Mouse (Mus musculus) MEL (cell line): ENCODE results near the gene Pnpla3. TPM values are rescaled to one million over a fixed set of nuclear protein-coding genes. Genes with fewer than 3 reads are reported as not detected.

Experiments used
- DNase-seq: peaks from one replicate; pipeline ENCODE4 v3.0.0; 2011; ENCODE audit warnings: low read depth, low spot score
- H3K27ac ChIP-seq: 2 replicates; pipeline ENCODE4 v1.5.1; 2012; ENCODE audit warnings: low read depth, mild to moderate bottlenecking, control low read depth, low read length, moderate library complexity; ENCODE audit not compliant: control insufficient read depth
- H3K27me3 ChIP-seq, 2 experiments: fragments of 150-350 bp in 1 of 2; sonication (generic) in 1 of 2; 2 replicates each; pipeline ENCODE4 v1.6.1; 2012; ENCODE audit warnings: low read length in 2 of 2, mild to moderate bottlenecking in 2 of 2, improper control_type of control experiment in 1 of 2, moderate library complexity in 1 of 2; ENCODE audit not compliant: insufficient read depth in 2 of 2, control insufficient read depth in 1 of 2
- H3K36me3 ChIP-seq, 2 experiments: 2 replicates each; pipeline ENCODE4 v1.6.1; 2012 to 2014; ENCODE audit warnings: low read length in 2 of 2, improper control_type of control experiment in 1 of 2, inconsistent platforms in 1 of 2, mild to moderate bottlenecking in 1 of 2; ENCODE audit not compliant: insufficient read depth in 2 of 2, control insufficient read depth in 1 of 2
- H3K4me1 ChIP-seq, 2 experiments: fragments of 150-350 bp in 1 of 2; sonication (generic) in 1 of 2; 2 replicates each; pipeline ENCODE4 v1.6.1; 2012; ENCODE audit warnings: low read length in 2 of 2, improper control_type of control experiment in 1 of 2, mild to moderate bottlenecking in 1 of 2; ENCODE audit not compliant: insufficient read depth in 2 of 2, control insufficient read depth in 1 of 2
- H3K4me3 ChIP-seq, 2 experiments: fragments of 150-350 bp in 1 of 2; sonication (generic) in 1 of 2; 2 replicates each; pipeline ENCODE4 v1.5.1; 2012; ENCODE audit warnings: low read depth in 2 of 2, low read length in 2 of 2, mild to moderate bottlenecking in 2 of 2, moderate library complexity in 2 of 2, control low read depth in 1 of 2, improper control_type of control experiment in 1 of 2; ENCODE audit not compliant: control insufficient read depth in 1 of 2, insufficient read depth in 1 of 2
- H3K79me2 ChIP-seq: 2 replicates; pipeline ENCODE4 v1.6.1; 2012; ENCODE audit warnings: mild to moderate bottlenecking, low read length, moderate library complexity; ENCODE audit not compliant: control insufficient read depth, poor library complexity, insufficient read depth
- H3K9ac ChIP-seq: 2 replicates; pipeline ENCODE4 v1.6.1; 2012; ENCODE audit warnings: low read depth, mild to moderate bottlenecking, control low read depth, low read length, moderate library complexity; ENCODE audit not compliant: control insufficient read depth, poor library complexity, severe bottlenecking
- H3K9me3 ChIP-seq: fragments of 150-350 bp; sonication (generic); replicated peaks from 2 replicates; pipeline ENCODE4 v1.6.1; 2012; ENCODE audit warnings: mild to moderate bottlenecking, low read length, improper control_type of control experiment, moderate library complexity; ENCODE audit not compliant: insufficient read depth
- BHLHE40 ChIP-seq: IDR thresholded peaks from 2 replicates; pipeline ENCODE4 v1.6.1; 2012; ENCODE audit warnings: low read depth, mild to moderate bottlenecking, inconsistent platforms, low read length, improper control_type of control experiment, borderline replicate concordance
- ETS1 ChIP-seq: IDR thresholded peaks from 2 replicates; pipeline ENCODE4 v1.6.1; 2012; ENCODE audit warnings: low read depth, mild to moderate bottlenecking, inconsistent platforms, low read length, improper control_type of control experiment, moderate library complexity
- GABPA ChIP-seq: IDR thresholded peaks from 2 replicates; pipeline ENCODE4 v1.6.1; 2012; ENCODE audit warnings: low read depth, mild to moderate bottlenecking, inconsistent platforms, low read length, improper control_type of control experiment, moderate library complexity
- HCFC1 ChIP-seq: IDR thresholded peaks from 2 replicates; pipeline ENCODE4 v1.6.1; 2012; ENCODE audit warnings: low read depth, mild to moderate bottlenecking, inconsistent platforms, low read length, improper control_type of control experiment, moderate library complexity
- MEF2A ChIP-seq: IDR thresholded peaks from 2 replicates; pipeline ENCODE4 v1.6.1; 2014; ENCODE audit warnings: low read depth, mild to moderate bottlenecking, inconsistent platforms, low read length, improper control_type of control experiment; ENCODE audit not compliant: poor library complexity, insufficient replicate concordance, severe bottlenecking; ENCODE audit errors: extremely low read depth
- MXI1 ChIP-seq: IDR thresholded peaks from 2 replicates; pipeline ENCODE4 v1.6.1; 2011; ENCODE audit warnings: mild to moderate bottlenecking, low read depth, low read length, improper control_type of control experiment
- MYB ChIP-seq: IDR thresholded peaks from 2 replicates; pipeline ENCODE4 v1.6.1; 2011; ENCODE audit warnings: mild to moderate bottlenecking, low read depth, low read length, improper control_type of control experiment
- MYC ChIP-seq: IDR thresholded peaks from 2 replicates; pipeline ENCODE4 v1.6.1; 2011; ENCODE audit warnings: low read depth, mild to moderate bottlenecking, low read length, improper control_type of control experiment, moderate library complexity
- NELFE ChIP-seq: IDR thresholded peaks from 2 replicates; pipeline ENCODE4 v1.6.1; 2011; ENCODE audit warnings: low read depth, low read length, improper control_type of control experiment
- POLR2A ChIP-seq, 2 experiments: IDR thresholded peaks; 2 replicates each; pipeline ENCODE4 v1.6.1; 2011 to 2012; ENCODE audit warnings: low read length in 2 of 2, mild to moderate bottlenecking in 2 of 2, control low read depth in 1 of 2, improper control_type of control experiment in 1 of 2, low read depth in 1 of 2, moderate library complexity in 1 of 2; ENCODE audit not compliant: control insufficient read depth in 1 of 2, insufficient read depth in 1 of 2, poor library complexity in 1 of 2
- POLR2AphosphoS5 ChIP-seq: IDR thresholded peaks from 2 replicates; pipeline ENCODE4 v1.6.1; 2012; ENCODE audit warnings: low read depth, borderline replicate concordance, mild to moderate bottlenecking, inconsistent platforms, low read length, moderate library complexity, mixed read lengths
- RAD21 ChIP-seq: IDR thresholded peaks from 2 replicates; pipeline ENCODE4 v1.6.1; 2011; ENCODE audit warnings: mild to moderate bottlenecking, low read depth, low read length, improper control_type of control experiment
- SIN3A ChIP-seq: IDR thresholded peaks from 2 replicates; pipeline ENCODE4 v1.6.1; 2012; ENCODE audit warnings: low read length, improper control_type of control experiment, inconsistent platforms
- TBP ChIP-seq: IDR thresholded peaks from 2 replicates; pipeline ENCODE4 v1.8.0; 2011; ENCODE audit warnings: low read depth, low read length, improper control_type of control experiment
- TCF12 ChIP-seq: IDR thresholded peaks from 2 replicates; pipeline ENCODE4 v1.6.1; 2014; ENCODE audit warnings: low read depth, mild to moderate bottlenecking, inconsistent platforms, low read length, improper control_type of control experiment, moderate library complexity
- UBTF ChIP-seq: IDR thresholded peaks from 2 replicates; pipeline ENCODE4 v1.6.1; 2012; ENCODE audit warnings: low read depth, mild to moderate bottlenecking, inconsistent platforms, low read length, improper control_type of control experiment, moderate library complexity, borderline replicate concordance; ENCODE audit not compliant: insufficient read depth
- USF1 ChIP-seq: IDR thresholded peaks from 2 replicates; pipeline ENCODE4 v1.6.1; 2014; ENCODE audit warnings: low read depth, mild to moderate bottlenecking, inconsistent platforms, low read length, improper control_type of control experiment, moderate library complexity
- ZMIZ1 ChIP-seq: IDR thresholded peaks from 2 replicates; pipeline ENCODE4 v1.6.1; 2012; ENCODE audit warnings: low read depth, mild to moderate bottlenecking, inconsistent platforms, low read length, improper control_type of control experiment, moderate library complexity
- polyA plus RNA-seq, 2 experiments: library from polyadenylated mRNA; stranded (reverse) in 1 of 2; unstranded in 1 of 2; fragments of >175 nt in 1 of 2; fragments of >200 nt in 1 of 2; gene quantifications; 2 replicates each; pipeline versions ENCODE4 v1.2.1 to v1.2.4; 2012; ENCODE audit warnings: low replicate concordance in 2 of 2, low read depth in 1 of 2; ENCODE audit not compliant: insufficient read length in 2 of 2, insufficient read depth in 1 of 2, missing spikeins in 1 of 2
- total RNA-seq: library from RNA; depleted of rRNA; stranded (reverse); fragments of 300-350 nt; gene quantifications from 2 replicates; pipeline ENCODE4 v1.2.3, GENCODE M21; 2012

Gene Pnpla3
- total and polyA plus RNA-seq, 3 experiments: not detected

DNA sequence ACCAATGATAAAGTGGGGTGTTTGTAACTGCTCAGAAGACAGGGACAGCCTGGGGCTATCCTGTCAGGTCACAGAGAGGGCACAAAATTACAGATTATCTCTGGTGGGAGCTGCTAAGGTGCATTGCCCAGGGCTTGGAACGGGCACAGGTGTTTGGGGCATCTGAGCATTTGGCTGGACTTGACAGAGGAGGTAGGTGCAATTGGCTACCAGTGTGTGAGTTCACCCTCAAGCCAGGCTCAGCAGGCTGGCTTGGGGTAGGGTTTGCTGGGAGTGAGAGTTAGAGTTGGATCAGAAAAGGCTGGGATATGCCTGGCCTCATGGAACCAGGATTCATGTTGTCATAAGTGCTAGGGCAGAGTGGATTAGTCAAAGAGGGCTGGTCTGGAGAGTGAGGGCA, 1.9 kb downstream of the Pnpla3 start:
- H3K27ac ChIP-seq: no peak overlapping the region
- DNase-seq: no peak
- no peaks in the 10 kb centered on the region for H3K36me3 ChIP-seq
- no peaks in the 10 kb centered on the region for H3K79me2 ChIP-seq
- TF ChIP-seq HCFC1 (no peak), BHLHE40 (no peak), MYB (no peak), MEF2A (no peak), TBP (no peak), ETS1 (no peak), ZMIZ1 (no peak), USF1 (no peak), TCF12 (no peak), NELFE (no peak), POLR2AphosphoS5 (no peak), MYC (no peak), MXI1 (no peak), GABPA (no peak), RAD21 (no peak), UBTF (no peak)
- no peaks in the 10 kb centered on the region for H3K9me3 ChIP-seq
- no peaks in the 10 kb centered on the region for H3K4me1 ChIP-seq
- no peak overlapping the region for H3K9ac ChIP-seq
- no peaks in the 10 kb centered on the region; a peak in 1 of 4 replicates for H3K27me3 ChIP-seq
- H3K4me3 ChIP-seq: no peak overlapping the region

GRCm38 (mm10) chr15:84171166-84171565, 3.5 kb downstream of the Pnpla3 start:
- Histone ChIP-seq H3K79me2 (no peaks in the 10 kb centered on the region), H3K27ac (no peak overlapping the region), H3K4me1 (no peaks in the 10 kb centered on the region), H3K36me3 (no peaks in the 10 kb centered on the region), H3K27me3 (no peaks in the 10 kb centered on the region; a peak in 1 of 4 replicates), H3K9ac (no peak overlapping the region), H3K4me3 (no peak overlapping the region), H3K9me3 (no peaks in the 10 kb centered on the region)
- no peak for TF ChIP-seq SIN3A
- TF ChIP-seq POLR2A (IDR thresholded peaks at IDR 0.05; ENCODE audit: control insufficient read depth in 1 of 2, insufficient read depth in 1 of 2, low read depth in 1 of 2, low read length in 2 of 2, poor library complexity in 1 of 2): no peak
- DNase-seq: no peak
